Mouse (Mus musculus) heart, postnatal 36 days (tissue): ENCODE results near the gene Pip4k2b. TPM values are rescaled to one million over a fixed set of nuclear protein-coding genes. Genes with fewer than 3 reads are reported as not detected.
"Not testable (repeated sequence)": the region's sequence is repeated elsewhere in the genome, so short reads cannot be mapped to it uniquely, and the experiment has no call there.

Experiments used
- DNase-seq, 2 experiments: peaks; one replicate each; pipeline ENCODE4 v3.0.0; 2021 to 2022
- intact Hi-C: fragments of 180-260 bp; cut with DNase I; formaldehyde crosslinking; loops from one replicate; pipeline ENCODE4 v1.15.1; 2025
- total RNA-seq, 2 experiments: library from RNA; stranded (reverse); gene quantifications; 2 replicates each; pipeline ENCODE4 v1.2.3; 2021

Gene Pip4k2b
- total RNA-seq, 2 experiments from 2014 or later: 20.6 to 21.7 TPM

- intact Hi-C loops: no loop called here
- DNase-seq: no peak
These were observed 26.1 kb downstream of the Pip4k2b start for GRCm38 (mm10) chr11:97718281-97718860.

GRCm38 (mm10) chr11:97717369-97718280 is 26.9 kb downstream of the Pip4k2b start:
- no peak for DNase-seq
- intact Hi-C loops: no loop called here

GRCm38 (mm10) chr11:97716021-97716420 is 28.5 kb downstream of the Pip4k2b start:
- intact Hi-C loops: no loop called here
- no peak for DNase-seq

GRCm38 (mm10) chr11:97714784-97715760 is 29.4 kb downstream of the Pip4k2b start:
- intact Hi-C loops: no loop called here
- DNase-seq: peak in 1 of 2 experiments; percentile 39

- intact Hi-C loops: no loop called here
These were observed 30.1 kb downstream of the Pip4k2b start for GRCm38 (mm10) chr11:97714356-97714755.

GRCm38 (mm10) chr11:97713896-97714295 is 30.6 kb downstream of the Pip4k2b start:
- intact Hi-C loops: no loop called here
- peak in 1 of 2 experiments; percentile 51 for DNase-seq

More at GRCm38 (mm10) chr11:97714356-97714755, 30.1 kb downstream of the Pip4k2b start:
- DNase-seq: no peak

GRCm38 (mm10) chr11:97712286-97712685 is 32.2 kb downstream of the Pip4k2b start:
- intact Hi-C loops: no loop called here
- no peak for DNase-seq

- intact Hi-C loops: no loop called here
- DNase-seq: no peak
These were observed 33.2 kb downstream of the Pip4k2b start for GRCm38 (mm10) chr11:97711200-97711900.

GRCm38 (mm10) chr11:97710067-97710466 is 34.4 kb downstream of the Pip4k2b start:
- DNase-seq, intact Hi-C loops: not testable (repeated sequence)

GRCm38 (mm10) chr11:97703039-97703826 is 41.3 kb downstream of the Pip4k2b start, which contains the start of gene Psmb3:
Gene Psmb3, plus strand, starts transcription at chr11:97703399.
- peak; percentile 98 to 99 for DNase-seq
- intact Hi-C loops: loop anchor here (5.0 kb wide), 1 partner anchor 284 kb away; the partner anchor contains the start of gene Plxdc1

- DNase-seq: peak; percentile 93 to 95
- intact Hi-C loops: loop anchor here (5.0 kb wide), 1 partner anchor 285 kb away; the partner anchor contains the start of gene Plxdc1
These were observed 42.1 kb downstream of the Pip4k2b start for GRCm38 (mm10) chr11:97702393-97702745.

GRCm38 (mm10) chr11:97701581-97702392 is 42.7 kb downstream of the Pip4k2b start:
- no peak for DNase-seq
- intact Hi-C loops: loop anchor here (5.0 kb wide), 1 partner anchor 286 kb away; the partner anchor contains the start of gene Plxdc1

- intact Hi-C loops: loop anchor here (5.0 kb wide), 1 partner anchor 286 kb away; the partner anchor contains the start of gene Plxdc1
- DNase-seq: peak in 1 of 2 experiments; percentile 52
These were observed 43.5 kb downstream of the Pip4k2b start for GRCm38 (mm10) chr11:97700746-97701580.

GRCm38 (mm10) chr11:97700003-97700745 is 44.3 kb downstream of the Pip4k2b start, which contains the start of gene Pcgf2:
Gene Pcgf2, minus strand, starts transcription at chr11:97700497.
- DNase-seq: peak; percentile 81 to 86
- intact Hi-C loops: loop anchor here (5.0 kb wide), 1 partner anchor 287 kb away; the partner anchor contains the start of gene Plxdc1

GRCm38 (mm10) chr11:97699626-97700002 is 44.9 kb downstream of the Pip4k2b start:
- intact Hi-C loops: loop anchor here (2.0 to 5.0 kb wide), 2 partner anchors 39 to 288 kb away; partner anchors contain the start of gene Plxdc1
- peak; percentile 78 to 80 for DNase-seq
